Mouse (Mus musculus): ENCODE measurements around the gene Ruvbl1.

The Ruvbl1 gene

DNA sequence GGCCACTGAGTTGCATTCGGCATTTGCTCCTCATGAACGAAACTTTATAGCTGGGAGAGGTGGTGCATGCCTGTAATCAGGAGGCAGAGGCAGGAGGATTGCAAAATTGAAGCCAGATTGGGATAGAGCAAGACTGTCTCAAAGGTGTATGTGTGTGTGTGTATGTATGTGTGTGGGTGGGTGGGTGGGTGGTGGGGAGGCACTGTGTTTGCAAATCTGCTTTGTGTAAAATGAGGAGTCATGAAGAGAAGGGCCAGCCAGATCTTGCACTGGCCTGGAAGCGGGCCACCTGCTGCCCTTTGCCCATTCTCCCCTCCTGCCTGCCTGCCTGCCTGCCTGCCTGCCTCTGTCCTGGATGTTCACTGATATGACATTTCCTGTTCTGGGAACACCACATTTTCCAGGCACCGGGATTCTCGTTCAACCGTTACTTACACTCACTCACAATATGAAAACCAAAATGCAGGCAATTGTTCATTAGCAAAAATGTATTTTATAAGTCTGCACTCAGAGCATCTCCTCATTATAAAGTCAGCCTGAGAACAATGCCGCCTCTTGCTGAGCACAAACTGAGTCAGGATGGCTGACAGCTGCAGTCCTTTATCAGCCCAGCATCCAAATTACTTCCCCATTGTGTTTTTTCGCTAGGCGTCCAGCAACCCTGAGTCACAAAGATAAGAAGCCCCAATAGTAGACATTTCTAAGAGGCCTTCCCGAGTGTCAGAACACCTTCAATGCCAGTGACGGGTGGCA lies 79.6 kb downstream of the Ruvbl1 start:
- no peak for DNase-seq (ENCODE audit: low read depth, low spot score)

DNA sequence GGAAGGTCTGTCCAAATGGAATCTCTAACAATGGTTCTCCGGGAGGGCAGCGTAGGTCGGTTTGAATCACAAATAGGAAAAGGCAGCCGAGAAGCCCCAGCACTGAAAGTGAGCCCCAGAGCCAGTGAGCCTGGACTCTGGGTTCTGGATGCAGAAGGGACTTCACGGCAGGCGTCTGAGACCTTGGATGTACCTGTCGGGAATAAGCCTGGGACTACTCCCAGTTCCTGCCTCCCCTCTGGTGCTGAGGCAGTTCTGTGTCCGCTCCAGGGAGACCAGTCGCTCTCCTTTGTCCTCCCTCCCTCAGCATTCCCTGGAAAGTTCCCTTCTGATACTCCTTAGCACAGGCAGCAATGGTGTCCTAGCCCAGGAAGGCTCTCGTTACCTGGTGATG lies 80.2 kb downstream of the Ruvbl1 start:
- DNase-seq (ENCODE audit: low read depth, low spot score), result no peak

All from R1 (cell line).